Mouse (Mus musculus): ENCODE measurements around the gene Ccl17. TPM values are rescaled to one million over a fixed set of nuclear protein-coding genes. Genes with fewer than 3 reads are reported as not detected.

Ccl17 gene
- not detected in 2 replicates for polyA plus RNA-seq (2014; fragmentation: Nextera tagmentation; extraction: Ambion mirVana)

GRCm38 (mm10) chr8:94810153-94810552 lies at the start of gene Ccl17:
Gene Ccl17, plus strand, starts transcription at chr8:94810453.
- Histone ChIP-seq H3K4me2 (ENCODE audit: low read depth, low read length, severe bottlenecking) (no peak within 1 kb of the TSS), H3K36me3 (ENCODE audit: control insufficient read depth, insufficient read depth, low read length) (no peaks in the 10 kb centered on the region), H3K4me3 (ENCODE audit: low read depth, low read length) (no peak within 1 kb of the TSS), H3K9me3 (ENCODE audit: control insufficient read depth, low read length) (no peaks in the 10 kb centered on the region), H3K27me3 (ENCODE audit: control insufficient read depth, insufficient read depth, low read length) (no peaks in the 10 kb centered on the region), H3K4me1 (replicated peaks; ENCODE audit: control insufficient read depth, insufficient read depth, low read length) (peaks cover 3% of the 10 kb centered on the region; the same call in 1 of the 2 replicates), H3K27ac (ENCODE audit: low read depth, low read length) (no peak within 1 kb of the TSS), H3K9ac (ENCODE audit: low read length) (no peak within 1 kb of the TSS)
- no peak for DNase-seq (ENCODE audit: low spot score)
- WGBS: 72% methylated on average over 3 of the region's 3 CpGs
- no peak for ATAC-seq (replicated peaks; ENCODE audit: low FRiP score)

GRCm38 (mm10) chr8:94767035-94767434 lies 43.2 kb upstream of the Ccl17 start:
- no peak for DNase-seq (ENCODE audit: low spot score)
- H3K9me3 ChIP-seq (ENCODE audit: control insufficient read depth, low read length): no peaks in the 10 kb centered on the region
- H3K27me3 ChIP-seq (ENCODE audit: control insufficient read depth, insufficient read depth, low read length): peaks cover 2% of the 10 kb centered on the region; the same call in 1 of the 2 replicates
- no peak for ATAC-seq (replicated peaks; ENCODE audit: low FRiP score)
- 80% methylated on average over 9 of the region's 9 CpGs for WGBS
- H3K9ac ChIP-seq (ENCODE audit: low read length): no peak overlapping the region
- peaks cover 9% of the 10 kb centered on the region for H3K4me1 ChIP-seq (replicated peaks; ENCODE audit: control insufficient read depth, insufficient read depth, low read length)
- no peak overlapping the region for H3K4me3 ChIP-seq (ENCODE audit: low read depth, low read length)
- no peak overlapping the region for H3K27ac ChIP-seq (ENCODE audit: low read depth, low read length)
- H3K4me2 ChIP-seq (ENCODE audit: low read depth, low read length, severe bottlenecking): no peak overlapping the region
- no peaks in the 10 kb centered on the region for H3K36me3 ChIP-seq (ENCODE audit: control insufficient read depth, insufficient read depth, low read length)

GRCm38 (mm10) chr8:94770945-94771344 lies 39.3 kb upstream of the Ccl17 start:
- WGBS: 67% methylated on average over 6 of the region's 6 CpGs
- Histone ChIP-seq H3K4me1 (replicated peaks; ENCODE audit: control insufficient read depth, insufficient read depth, low read length) (peaks cover 24% of the 10 kb centered on the region), H3K9ac (ENCODE audit: low read length) (no peak overlapping the region), H3K4me3 (ENCODE audit: low read depth, low read length) (no peak overlapping the region), H3K9me3 (ENCODE audit: control insufficient read depth, low read length) (no peaks in the 10 kb centered on the region), H3K27me3 (ENCODE audit: control insufficient read depth, insufficient read depth, low read length) (peaks cover 2% of the 10 kb centered on the region), H3K36me3 (ENCODE audit: control insufficient read depth, insufficient read depth, low read length) (no peaks in the 10 kb centered on the region), H3K4me2 (ENCODE audit: low read depth, low read length, severe bottlenecking) (no peak overlapping the region), H3K27ac (ENCODE audit: low read depth, low read length) (no peak overlapping the region)
- ATAC-seq (replicated peaks; ENCODE audit: low FRiP score) (no peak), DNase-seq (ENCODE audit: low spot score) (no peak)

DNA sequence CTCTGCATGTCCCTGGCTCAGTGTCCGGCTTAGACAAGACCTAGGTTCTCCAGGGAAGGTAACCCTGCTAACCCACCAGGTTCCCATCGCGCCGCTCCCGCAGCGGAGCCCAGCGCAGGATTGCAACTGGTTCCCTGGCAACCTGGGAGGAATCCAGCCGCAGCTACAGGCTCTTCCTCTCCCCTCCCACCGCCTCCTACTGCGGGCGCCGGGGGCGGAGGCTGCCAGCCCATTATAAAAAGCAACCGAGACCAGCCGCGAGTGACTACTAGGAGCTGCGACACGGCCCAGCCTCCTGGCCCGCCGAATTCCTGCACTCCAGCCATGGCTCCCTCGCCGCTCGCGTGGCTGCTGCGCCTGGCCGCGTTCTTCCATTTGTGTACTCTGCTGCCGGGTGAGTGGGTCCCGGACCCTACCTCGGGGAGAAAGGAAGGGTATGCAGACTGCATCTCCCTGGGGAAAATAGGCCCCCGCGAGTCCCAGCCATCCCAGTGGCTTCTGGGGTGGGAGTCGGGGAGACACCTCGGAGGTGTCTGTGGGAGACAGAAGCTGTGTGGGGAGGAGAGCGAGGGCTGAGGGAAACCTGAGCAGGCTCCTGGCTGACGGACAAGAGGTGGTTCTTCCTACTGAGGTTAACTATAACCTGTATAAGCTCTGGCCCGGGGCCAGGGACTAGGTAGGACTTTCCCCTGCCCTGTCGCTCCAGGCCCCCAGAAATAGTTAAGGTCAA lies 38.1 kb upstream of the Ccl17 start, which contains the start of gene Cx3cl1:
Gene Cx3cl1 (plus strand): TSS at position 69 of the 730 bp plus-strand sequence.
- Histone ChIP-seq H3K4me3 (ENCODE audit: low read depth, low read length) (peak within 1 kb of the TSS; percentile 50), H3K36me3 (ENCODE audit: control insufficient read depth, insufficient read depth, low read length) (no peaks in the 10 kb centered on the region), H3K27ac (ENCODE audit: low read depth, low read length) (no peak within 1 kb of the TSS), H3K4me2 (ENCODE audit: low read depth, low read length, severe bottlenecking) (peak within 1 kb of the TSS; percentile 93), H3K4me1 (replicated peaks; ENCODE audit: control insufficient read depth, insufficient read depth, low read length) (peaks cover 24% of the 10 kb centered on the region), H3K9me3 (ENCODE audit: control insufficient read depth, low read length) (no peaks in the 10 kb centered on the region), H3K27me3 (ENCODE audit: control insufficient read depth, insufficient read depth, low read length) (peaks cover 2% of the 10 kb centered on the region), H3K9ac (ENCODE audit: low read length) (peak within 1 kb of the TSS; percentile 71)
- under 1% methylated on average over 38 of the region's 38 CpGs for WGBS
- ATAC-seq (replicated peaks; ENCODE audit: low FRiP score) (peak; percentile 90), DNase-seq (ENCODE audit: low spot score) (peak; percentile 88)

GRCm38 (mm10) chr8:94773048-94773447 lies 37.2 kb upstream of the Ccl17 start:
- no peak overlapping the region for H3K27ac ChIP-seq (ENCODE audit: low read depth, low read length)
- peaks cover 24% of the 10 kb centered on the region for H3K4me1 ChIP-seq (replicated peaks; ENCODE audit: control insufficient read depth, insufficient read depth, low read length)
- no peaks in the 10 kb centered on the region for H3K9me3 ChIP-seq (ENCODE audit: control insufficient read depth, low read length)
- ATAC-seq (replicated peaks; ENCODE audit: low FRiP score): no peak
- no peak for DNase-seq (ENCODE audit: low spot score)
- no peak overlapping the region; the same call in 1 of the 2 replicates for H3K9ac ChIP-seq (ENCODE audit: low read length)
- peak overlapping the region; percentile 50 for H3K4me3 ChIP-seq (ENCODE audit: low read depth, low read length)
- peaks cover 2% of the 10 kb centered on the region for H3K27me3 ChIP-seq (ENCODE audit: control insufficient read depth, insufficient read depth, low read length)
- H3K36me3 ChIP-seq (ENCODE audit: control insufficient read depth, insufficient read depth, low read length): no peaks in the 10 kb centered on the region
- 43% methylated on average over 6 of the region's 6 CpGs for WGBS
- peak overlapping the region; percentile 93 for H3K4me2 ChIP-seq (ENCODE audit: low read depth, low read length, severe bottlenecking)

- no peak for DNase-seq (ENCODE audit: low spot score)
- no peaks in the 10 kb centered on the region for H3K36me3 ChIP-seq (ENCODE audit: control insufficient read depth, insufficient read depth, low read length)
- H3K27ac ChIP-seq (ENCODE audit: low read depth, low read length): no peak overlapping the region
- 13% methylated on average over 12 of the region's 12 CpGs for WGBS
- no peak overlapping the region; the same call in 1 of the 2 replicates for H3K4me3 ChIP-seq (ENCODE audit: low read depth, low read length)
- peak overlapping the region; percentile 20; the same call in 1 of the 2 replicates for H3K9ac ChIP-seq (ENCODE audit: low read length)
- peaks cover 24% of the 10 kb centered on the region for H3K4me1 ChIP-seq (replicated peaks; ENCODE audit: control insufficient read depth, insufficient read depth, low read length)
- ATAC-seq (replicated peaks; ENCODE audit: low FRiP score): peak; percentile 48; the same call in 1 of the 2 replicates
- no peaks in the 10 kb centered on the region for H3K9me3 ChIP-seq (ENCODE audit: control insufficient read depth, low read length)
- peaks cover 2% of the 10 kb centered on the region for H3K27me3 ChIP-seq (ENCODE audit: control insufficient read depth, insufficient read depth, low read length)
- H3K4me2 ChIP-seq (ENCODE audit: low read depth, low read length, severe bottlenecking): peak overlapping the region; percentile 29; the same call in 1 of the 2 replicates
Measured at GRCm38 (mm10) chr8:94773700-94774171, 36.5 kb upstream of the Ccl17 start.

- peaks cover 24% of the 10 kb centered on the region for H3K4me1 ChIP-seq (replicated peaks; ENCODE audit: control insufficient read depth, insufficient read depth, low read length)
- H3K4me2 ChIP-seq (ENCODE audit: low read depth, low read length, severe bottlenecking): no peak overlapping the region
Measured at GRCm38 (mm10) chr8:94774601-94775000, 35.7 kb upstream of the Ccl17 start.

DNA sequence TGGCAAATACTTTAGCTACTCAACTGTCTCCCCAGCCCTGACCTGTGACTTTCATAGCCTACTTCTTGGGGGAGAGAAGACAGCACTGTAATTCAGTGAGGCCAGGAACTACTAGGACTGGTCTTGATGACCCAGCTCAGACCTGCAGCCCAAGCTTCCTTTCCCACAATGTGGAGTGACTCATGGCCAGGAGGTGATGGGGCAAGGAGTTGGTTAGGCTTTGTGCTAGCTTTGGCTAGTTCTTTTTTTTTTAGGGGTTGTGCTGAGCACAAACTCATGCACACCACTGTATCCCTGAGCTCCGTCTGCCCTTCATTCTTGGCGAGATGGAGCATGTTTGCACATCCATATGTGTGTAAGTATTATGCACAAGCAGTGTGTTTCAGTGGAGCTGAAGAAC lies 33.9 kb upstream of the Ccl17 start:
- Histone ChIP-seq H3K36me3 (ENCODE audit: control insufficient read depth, insufficient read depth, low read length) (no peaks in the 10 kb centered on the region), H3K4me1 (replicated peaks; ENCODE audit: control insufficient read depth, insufficient read depth, low read length) (peaks cover 21% of the 10 kb centered on the region), H3K9ac (ENCODE audit: low read length) (no peak overlapping the region), H3K27ac (ENCODE audit: low read depth, low read length) (no peak overlapping the region), H3K27me3 (ENCODE audit: control insufficient read depth, insufficient read depth, low read length) (peaks cover under 1% of the 10 kb centered on the region), H3K4me2 (ENCODE audit: low read depth, low read length, severe bottlenecking) (no peak overlapping the region), H3K4me3 (ENCODE audit: low read depth, low read length) (no peak overlapping the region), H3K9me3 (ENCODE audit: control insufficient read depth, low read length) (no peaks in the 10 kb centered on the region)
- ATAC-seq (replicated peaks; ENCODE audit: low FRiP score) (no peak), DNase-seq (ENCODE audit: low spot score) (no peak)
- 92% methylated on average over 2 of the region's 2 CpGs for WGBS

More at GRCm38 (mm10) chr8:94774601-94775000, 35.7 kb upstream of the Ccl17 start:
- Histone ChIP-seq H3K9ac (ENCODE audit: low read length) (no peak overlapping the region), H3K27me3 (ENCODE audit: control insufficient read depth, insufficient read depth, low read length) (peaks cover 2% of the 10 kb centered on the region), H3K9me3 (ENCODE audit: control insufficient read depth, low read length) (no peaks in the 10 kb centered on the region), H3K27ac (ENCODE audit: low read depth, low read length) (no peak overlapping the region), H3K36me3 (ENCODE audit: control insufficient read depth, insufficient read depth, low read length) (no peaks in the 10 kb centered on the region), H3K4me3 (ENCODE audit: low read depth, low read length) (no peak overlapping the region)
- ATAC-seq (replicated peaks; ENCODE audit: low FRiP score): no peak
- DNase-seq (ENCODE audit: low spot score): no peak
- WGBS: 95% methylated on average over 1 of the region's 1 CpGs
